Mouse (Mus musculus): ENCODE data around the gene Rab31.

Gene Rab31

GRCm38 (mm10) chr17:65615678-65616077, 156.9 kb downstream of the Rab31 start:
- no peak for DNase-seq (ENCODE audit: low read depth)

- DNase-seq (ENCODE audit: low read depth): no peak
These were observed 158.1 kb downstream of the Rab31 start for GRCm38 (mm10) chr17:65614431-65614830.

- DNase-seq (ENCODE audit: low read depth): peak; percentile 89
These were observed 158.8 kb downstream of the Rab31 start, which contains the start of gene Vapa for GRCm38 (mm10) chr17:65613463-65614412. Gene Vapa, minus strand, starts transcription at chr17:65613555.

GRCm38 (mm10) chr17:65613142-65613462, 159.4 kb downstream of the Rab31 start:
- DNase-seq (ENCODE audit: low read depth): no peak

- no peak for DNase-seq (ENCODE audit: low read depth)
These were observed 160.0 kb downstream of the Rab31 start for GRCm38 (mm10) chr17:65612391-65613141.

GRCm38 (mm10) chr17:65611721-65612120, 160.8 kb downstream of the Rab31 start:
- no peak for DNase-seq (ENCODE audit: low read depth)

- no peak for DNase-seq (ENCODE audit: low read depth)
These were observed 163.8 kb downstream of the Rab31 start for GRCm38 (mm10) chr17:65608743-65609142.

- no peak for DNase-seq (ENCODE audit: low read depth)
These were observed 164.3 kb downstream of the Rab31 start for GRCm38 (mm10) chr17:65608312-65608687.

GRCm38 (mm10) chr17:65607574-65608311, 164.8 kb downstream of the Rab31 start:
- DNase-seq (ENCODE audit: low read depth): no peak

GRCm38 (mm10) chr17:65606014-65606413, 166.5 kb downstream of the Rab31 start:
- peak; percentile 63 for DNase-seq (ENCODE audit: low read depth)

GRCm38 (mm10) chr17:65604892-65605291, 167.7 kb downstream of the Rab31 start:
- no peak for DNase-seq (ENCODE audit: low read depth)

GRCm38 (mm10) chr17:65604315-65604714, 168.2 kb downstream of the Rab31 start:
- no peak for DNase-seq (ENCODE audit: low read depth)

All from c-Kit-positive CD71-positive TER-119-negative erythroid progenitor cells, embryonic 14.5 days (primary cell).